Mouse (Mus musculus) urinary bladder, adult 18-20 months (tissue): ENCODE results near the gene Dnm3.

ENCODE experiments used
- DNase-seq, 2 experiments: peaks; one replicate each; pipeline ENCODE4 v3.0.0; 2022; ENCODE audit warnings: low spot score in 2 of 2, mixed read lengths in 2 of 2

Dnm3 gene

DNA sequence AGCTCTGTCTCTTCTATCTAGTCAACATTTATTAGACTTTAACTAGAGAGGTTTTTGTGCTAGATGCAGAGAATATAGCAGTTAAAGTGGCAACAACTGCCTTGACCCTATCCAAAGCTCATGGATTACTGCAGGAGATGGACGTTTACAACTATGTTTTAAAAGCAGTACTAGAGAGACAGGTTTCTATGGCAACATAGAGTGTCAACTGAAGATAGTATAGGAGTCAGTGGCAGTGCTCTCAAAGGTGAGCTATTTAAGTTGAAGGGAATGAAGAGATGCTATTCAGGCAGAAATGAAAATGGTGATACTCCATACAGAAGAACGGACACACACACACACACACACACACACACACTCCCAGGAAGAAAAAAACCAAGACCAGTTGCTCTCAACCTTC, 225.0 kb downstream of the Dnm3 start:
- no peak for DNase-seq

DNA sequence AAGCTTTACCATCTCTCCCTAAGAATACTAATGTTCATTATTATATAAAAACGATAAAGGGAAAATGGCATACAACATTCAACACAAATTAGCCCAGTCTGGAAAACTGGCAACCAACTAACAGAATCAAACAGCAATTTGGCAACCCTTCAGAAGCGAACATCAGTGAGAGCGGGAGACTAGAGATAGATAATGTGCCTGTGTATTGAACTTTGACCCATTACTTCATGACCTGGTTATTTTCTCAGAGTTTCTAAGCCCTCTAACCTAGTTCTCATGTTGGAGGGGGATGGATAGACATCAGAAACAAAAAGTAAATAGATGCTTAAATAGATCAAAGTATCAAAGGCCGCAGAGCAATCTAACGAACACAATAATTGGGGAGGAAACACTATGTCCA, 230.6 kb downstream of the Dnm3 start:
- DNase-seq = no peak

GRCm38 (mm10) chr1:162243651-162243990, 234.2 kb downstream of the Dnm3 start:
- DNase-seq = no peak

GRCm38 (mm10) chr1:162242980-162243650, 234.7 kb downstream of the Dnm3 start:
- no peak for DNase-seq

DNA sequence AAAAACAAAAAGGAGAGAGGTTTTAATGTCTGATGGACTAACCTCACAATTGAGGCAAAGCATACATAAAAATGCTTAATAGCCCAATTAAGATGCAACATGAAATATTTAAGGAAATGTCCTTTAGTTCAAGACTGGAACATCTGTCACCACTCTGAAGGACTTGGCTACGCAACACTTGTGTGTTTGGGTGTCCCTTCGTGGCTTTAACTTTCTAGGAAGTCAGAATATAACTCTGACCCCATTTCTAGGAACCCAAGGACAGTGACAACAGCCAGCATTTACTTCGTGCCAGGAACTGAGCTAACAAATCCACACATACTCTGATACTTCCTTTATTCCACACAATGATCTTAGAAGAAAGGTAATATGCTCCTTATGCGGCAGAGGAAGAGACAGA, 237.1 kb downstream of the Dnm3 start:
- no peak for DNase-seq

GRCm38 (mm10) chr1:162238646-162239045, 239.2 kb downstream of the Dnm3 start:
- DNase-seq = no peak

GRCm38 (mm10) chr1:162236624-162237159, 241.1 kb downstream of the Dnm3 start:
- no peak for DNase-seq

- no peak for DNase-seq
Measured at GRCm38 (mm10) chr1:162225621-162226147, 252.2 kb downstream of the Dnm3 start.

GRCm38 (mm10) chr1:162224817-162225605, 252.8 kb downstream of the Dnm3 start:
- no peak for DNase-seq

- no peak for DNase-seq
Measured at GRCm38 (mm10) chr1:162224061-162224460, 253.8 kb downstream of the Dnm3 start.

DNA sequence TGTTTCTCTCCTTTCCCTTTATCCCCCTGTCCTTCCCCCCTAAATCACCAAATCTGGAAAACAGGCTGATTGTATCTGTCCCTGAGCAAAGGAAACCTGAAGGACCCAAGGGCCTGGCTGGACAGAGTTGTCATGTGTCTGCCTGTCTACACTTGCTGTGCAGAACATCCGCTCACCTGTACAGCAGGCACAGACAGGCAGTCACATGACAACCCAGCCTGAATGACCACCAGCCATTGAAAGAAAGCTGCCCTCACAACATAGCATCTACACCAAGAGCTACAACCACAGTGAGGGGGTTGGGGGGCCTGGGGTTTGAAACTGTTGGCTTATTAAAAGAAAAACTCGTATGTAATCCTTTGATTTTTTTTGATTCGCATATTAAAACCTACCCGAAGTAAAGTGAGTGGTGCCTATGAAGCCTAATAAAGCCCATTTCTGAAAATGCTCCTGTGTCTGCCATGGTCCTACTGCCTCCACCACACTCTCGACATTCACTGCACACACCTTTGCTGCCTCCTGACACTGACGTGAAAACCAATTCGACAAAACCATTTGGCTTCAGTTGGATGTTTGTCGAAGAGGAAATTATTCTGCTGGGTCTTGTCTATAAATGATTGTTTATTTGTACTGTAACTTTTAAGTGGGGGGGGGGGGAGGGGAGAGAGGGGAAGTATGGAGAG, 254.4 kb downstream of the Dnm3 start:
- no peak for DNase-seq

DNA sequence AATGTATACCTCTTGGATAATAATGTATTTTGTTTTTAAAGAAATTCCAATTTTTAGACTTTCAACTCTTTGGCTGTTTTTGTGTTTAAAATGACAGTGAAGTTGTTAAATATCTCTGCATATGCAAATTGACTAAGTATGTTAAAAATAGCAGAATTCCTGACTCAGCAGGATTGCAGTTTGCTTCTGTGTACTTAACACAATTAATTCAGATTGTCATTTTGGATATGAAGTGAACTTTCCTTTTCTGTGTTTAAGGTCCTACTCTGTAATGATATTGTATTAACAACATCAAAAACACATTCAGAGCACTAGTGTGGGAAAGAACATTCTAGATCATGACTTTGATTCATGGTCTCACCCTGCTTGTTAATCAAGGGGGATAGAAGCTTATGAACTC, 255.5 kb downstream of the Dnm3 start:
- no peak for DNase-seq

- DNase-seq = no peak
Measured at GRCm38 (mm10) chr1:162221801-162222301, 256.0 kb downstream of the Dnm3 start.

DNA sequence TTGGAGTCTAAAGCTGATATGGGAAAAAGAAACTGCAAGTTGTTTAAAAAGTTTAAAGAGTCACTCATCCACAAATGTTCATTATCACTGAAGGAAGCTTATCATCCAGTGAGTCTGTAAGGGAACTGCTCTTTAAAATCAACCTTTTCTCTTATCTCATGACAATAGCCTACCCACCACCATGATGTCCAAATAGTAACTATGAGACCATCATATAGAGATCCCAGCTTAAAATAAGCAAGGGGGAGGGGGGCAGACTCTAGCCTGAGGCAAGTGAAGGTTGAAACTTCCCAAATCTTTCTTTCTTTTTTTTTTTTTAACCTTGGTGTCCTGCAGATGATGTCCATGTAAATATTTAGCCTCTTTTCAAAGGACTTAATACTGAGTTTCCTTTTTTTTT, 256.9 kb downstream of the Dnm3 start:
- DNase-seq = no peak

- DNase-seq = no peak
Measured at GRCm38 (mm10) chr1:162219781-162220180, 258.1 kb downstream of the Dnm3 start.

GRCm38 (mm10) chr1:162218530-162219180, 259.2 kb downstream of the Dnm3 start:
- DNase-seq = no peak

DNA sequence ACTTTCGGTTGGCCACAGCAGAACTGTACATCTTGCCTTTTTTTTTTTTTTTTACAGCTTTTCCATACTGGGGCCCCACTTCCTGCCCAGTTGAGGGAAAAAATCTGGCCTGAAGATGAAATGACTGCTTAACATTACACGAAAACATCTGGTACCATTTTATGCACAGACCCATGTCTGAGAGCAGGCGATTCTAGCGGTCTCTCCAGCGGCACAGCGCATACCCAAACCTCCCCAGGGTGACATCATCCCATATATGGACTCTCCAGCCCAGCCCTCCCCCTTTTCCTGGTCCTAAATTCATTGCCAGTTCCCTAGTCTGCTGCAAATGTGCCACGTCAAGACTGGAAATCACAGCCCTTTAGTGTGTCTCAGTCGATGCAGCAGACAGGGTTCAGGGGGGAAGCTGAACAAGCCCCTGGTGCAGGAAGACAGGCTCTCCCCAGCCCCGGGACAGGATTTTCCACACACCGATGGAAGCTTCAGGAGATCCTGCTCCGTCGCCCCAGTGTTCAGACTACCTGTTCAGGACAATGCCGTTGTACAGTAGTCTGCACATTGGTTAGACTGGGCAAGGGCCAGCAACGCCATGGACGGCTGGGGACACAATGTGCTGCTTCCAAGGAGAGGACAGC, 260.4 kb downstream of the Dnm3 start:
- DNase-seq = peak in 1 of 2 experiments; percentile 23

DNA sequence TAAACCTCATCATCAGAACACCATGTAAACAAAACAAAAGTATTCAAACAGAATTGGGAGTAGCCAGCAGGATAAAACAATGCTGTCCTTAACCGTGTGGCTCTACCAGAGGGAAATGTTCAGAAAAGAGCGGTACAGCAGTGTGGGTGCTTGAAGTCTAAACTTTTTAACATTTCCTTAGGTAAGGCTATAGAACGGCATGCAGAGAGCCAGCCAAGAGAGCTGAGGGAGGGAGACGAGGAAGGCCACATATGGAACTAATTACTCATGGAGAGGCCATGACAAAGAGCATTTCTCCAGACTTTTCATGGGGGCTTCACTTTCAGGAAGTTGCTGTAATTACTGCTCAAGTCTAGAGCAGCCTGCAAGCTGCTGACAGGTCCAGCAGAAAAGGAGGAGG, 261.2 kb downstream of the Dnm3 start:
- DNase-seq = no peak

DNA sequence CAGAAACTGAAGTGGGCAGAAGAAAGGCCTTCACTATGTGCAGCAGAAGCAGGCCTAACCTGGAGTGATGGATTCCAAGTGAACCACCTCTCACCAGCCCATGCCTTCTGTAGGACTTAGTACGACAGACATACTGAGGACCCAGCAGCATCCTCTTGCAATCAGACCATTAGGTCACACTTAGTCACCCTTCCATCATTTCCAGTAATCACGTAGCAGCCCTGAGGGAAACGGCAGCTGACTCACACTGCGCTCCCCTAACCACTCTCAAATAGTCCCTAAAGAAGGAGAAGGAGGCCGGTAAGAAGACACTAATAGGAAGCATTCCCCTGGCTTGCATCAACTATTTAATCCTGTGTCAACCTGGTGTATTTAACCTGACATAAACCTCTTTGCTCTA, 262.1 kb downstream of the Dnm3 start:
- no peak for DNase-seq

DNA sequence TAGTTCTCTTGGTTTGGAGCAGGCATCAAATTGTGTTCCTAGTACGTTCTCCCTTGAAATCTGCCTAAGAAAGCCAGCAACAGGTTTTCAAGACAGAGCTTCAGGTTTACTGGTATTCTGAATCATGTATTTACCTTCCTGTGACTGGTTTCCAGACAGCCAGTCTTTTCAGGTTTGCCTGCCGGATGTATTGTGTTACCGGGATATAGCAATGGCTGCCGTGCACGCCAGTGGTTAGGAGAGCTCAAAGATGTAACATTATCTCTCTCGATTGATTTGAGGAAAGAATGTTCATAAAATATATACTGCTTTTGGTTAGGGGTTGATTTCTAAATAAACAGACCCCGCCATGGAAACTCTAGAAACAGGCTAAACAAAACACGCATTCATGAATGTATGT, 264.8 kb downstream of the Dnm3 start:
- no peak for DNase-seq

DNA sequence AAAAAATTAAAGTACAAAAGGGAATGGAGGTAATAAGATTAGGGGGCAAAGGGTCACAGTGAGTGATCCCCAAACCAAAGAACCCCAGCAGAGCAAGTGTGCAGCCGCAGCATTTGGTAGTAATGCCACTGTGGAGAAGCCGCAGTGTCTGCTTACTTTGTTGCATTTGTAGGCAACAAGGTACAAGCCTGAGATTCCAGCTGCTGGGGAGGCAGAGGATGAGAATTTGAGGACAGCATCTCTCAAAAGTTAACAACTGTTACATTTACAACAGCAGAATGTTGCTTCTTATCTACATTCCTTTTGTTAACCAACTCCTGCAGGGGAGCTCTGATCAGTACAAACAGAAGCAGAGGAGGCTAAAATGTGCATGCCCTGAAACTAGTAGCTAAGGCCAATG, 267.3 kb downstream of the Dnm3 start:
- DNase-seq = no peak
